Mouse (Mus musculus) E14TG2a.4 (cell line): Measurements from ENCODE around the gene Plcl2.

Experiments used
- H3K27me3 ChIP-seq: 2 replicates; pipeline ENCODE4 v1.6.1; 2014; ENCODE audit warnings: low read length, control low read depth; ENCODE audit not compliant: insufficient read depth
- H3K36me3 ChIP-seq: 2 replicates; pipeline ENCODE4 v1.6.1; 2014; ENCODE audit warnings: low read length, control low read depth; ENCODE audit not compliant: insufficient read depth
- H3K4me1 ChIP-seq: replicated peaks from 2 replicates; pipeline ENCODE4 v1.6.1; 2014; ENCODE audit warnings: low read depth, low read length, control low read depth
- H3K4me3 ChIP-seq: replicated peaks from 2 replicates; pipeline ENCODE4 v1.5.1; 2014; ENCODE audit warnings: mild to moderate bottlenecking, low read length
- H3K9me3 ChIP-seq: 2 replicates; pipeline ENCODE4 v1.6.1; 2014; ENCODE audit warnings: low read length, control low read depth
- CTCF ChIP-seq: conservative IDR thresholded peaks from 2 replicates; pipeline ENCODE4 v1.5.1; 2014; ENCODE audit warnings: low read length
- NANOG ChIP-seq: IDR thresholded peaks from 2 replicates; pipeline ENCODE4 v1.6.1; 2014; ENCODE audit warnings: borderline replicate concordance, low read length, mixed read lengths
- POU5F1 ChIP-seq: IDR thresholded peaks from 2 replicates; pipeline ENCODE4 v1.6.1; 2014; ENCODE audit warnings: low read length, borderline replicate concordance

The Plcl2 gene

DNA sequence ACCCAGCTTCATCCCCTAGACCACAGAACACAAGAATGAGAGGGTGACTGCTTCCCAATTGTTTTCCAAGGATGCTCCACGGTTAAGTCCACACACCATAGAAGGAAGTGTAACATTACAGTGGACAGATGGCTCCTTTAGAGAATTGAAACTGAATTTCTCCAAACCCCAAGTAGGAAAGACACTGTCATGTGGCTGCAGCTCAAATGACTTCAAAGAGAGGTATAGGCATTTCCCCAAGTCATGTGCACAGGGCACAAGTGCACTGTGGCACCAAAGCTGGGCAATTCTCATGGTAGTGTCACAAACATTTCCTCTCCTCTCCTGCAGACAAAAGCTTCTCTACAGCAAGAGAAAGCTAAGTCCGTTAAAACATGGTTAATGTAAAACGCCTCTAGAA lies 17.7 kb upstream of the Plcl2 start:
- no peaks in the 10 kb centered on the region for H3K27me3 ChIP-seq
- H3K4me1 ChIP-seq = no peaks in the 10 kb centered on the region
- no peak overlapping the region for H3K4me3 ChIP-seq
- H3K36me3 ChIP-seq = no peaks in the 10 kb centered on the region
- TF ChIP-seq NANOG (no peak), CTCF (no peak), POU5F1 (no peak)
- H3K9me3 ChIP-seq = no peaks in the 10 kb centered on the region

DNA sequence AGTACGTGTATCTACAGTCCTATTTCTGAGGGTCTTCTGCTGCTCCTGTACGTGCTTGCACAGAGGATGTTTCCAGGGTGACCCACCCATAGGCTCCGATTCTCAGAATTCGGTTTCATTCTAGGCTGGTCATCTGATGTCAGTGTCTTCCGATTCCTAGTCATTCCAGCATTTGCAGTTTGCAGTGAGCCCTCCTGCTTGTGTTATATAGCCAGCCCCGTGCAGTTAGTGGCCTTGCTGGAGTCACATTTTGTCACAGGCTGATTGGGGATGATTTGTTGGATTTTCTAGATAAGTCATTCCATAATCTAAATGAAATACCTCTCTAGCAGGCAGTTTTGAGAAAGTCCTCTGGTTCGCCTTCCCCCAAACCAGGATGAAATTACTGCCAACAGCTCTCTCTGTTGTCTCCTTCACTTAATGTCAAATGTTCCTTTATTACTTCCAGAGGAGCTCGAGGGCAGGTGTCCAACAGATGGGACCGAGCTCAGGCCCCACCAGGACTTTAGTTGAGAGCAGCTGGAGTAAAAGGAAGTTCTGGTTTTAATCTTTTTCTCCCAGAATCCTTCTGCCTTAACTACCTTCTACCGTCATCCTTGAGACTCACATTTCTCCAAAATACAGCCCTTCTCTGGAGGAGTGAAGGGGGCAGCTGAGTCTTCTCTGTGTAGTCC lies 13.8 kb upstream of the Plcl2 start:
- Histone ChIP-seq H3K36me3 (no peaks in the 10 kb centered on the region), H3K9me3 (no peaks in the 10 kb centered on the region), H3K27me3 (no peaks in the 10 kb centered on the region; the same call in 1 of the 2 replicates), H3K4me3 (no peak overlapping the region), H3K4me1 (no peaks in the 10 kb centered on the region)
- no peak for TF ChIP-seq NANOG
- TF ChIP-seq POU5F1 = no peak
- TF ChIP-seq CTCF = no peak

DNA sequence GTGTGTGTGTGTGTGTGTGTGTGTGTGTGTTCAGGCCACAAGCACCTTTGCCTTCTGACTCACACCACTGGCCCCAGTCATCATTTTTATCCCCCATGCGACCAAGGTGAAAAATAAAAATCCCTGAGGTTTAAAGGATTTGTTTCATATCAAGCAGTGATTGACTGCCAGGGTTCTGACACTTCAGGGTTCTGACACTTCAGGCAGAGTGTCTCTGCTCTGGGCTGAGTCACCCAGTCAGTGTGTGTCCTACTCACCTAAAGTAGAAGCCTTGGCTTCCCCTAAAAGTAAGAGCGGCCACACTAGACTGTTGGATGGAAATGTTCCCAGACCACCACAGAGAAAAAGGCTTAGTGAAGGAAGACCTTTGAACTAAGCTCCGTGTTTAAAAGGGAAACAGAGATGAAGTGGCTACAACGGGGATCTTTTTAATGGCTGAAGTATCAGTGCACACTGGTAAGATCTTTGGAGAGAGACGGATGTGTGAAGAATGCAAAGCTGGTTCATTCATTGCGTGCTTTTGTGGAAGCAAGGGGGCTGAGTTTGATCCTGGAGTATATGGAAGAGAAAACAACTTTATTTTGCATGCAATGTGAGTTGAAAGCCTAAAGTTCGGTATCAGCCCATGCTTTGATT lies 11.0 kb upstream of the Plcl2 start:
- Histone ChIP-seq H3K9me3 (no peaks in the 10 kb centered on the region), H3K36me3 (no peaks in the 10 kb centered on the region), H3K4me3 (no peak overlapping the region), H3K4me1 (no peaks in the 10 kb centered on the region), H3K27me3 (no peaks in the 10 kb centered on the region; the same call in 1 of the 2 replicates)
- TF ChIP-seq POU5F1 (no peak), CTCF (no peak), NANOG (no peak)

GRCm38 (mm10) chr17:50499091-50499790 lies 10.0 kb upstream of the Plcl2 start:
- no peak for TF ChIP-seq CTCF
- no peak for TF ChIP-seq POU5F1
- TF ChIP-seq NANOG = no peak
- Histone ChIP-seq H3K4me1 (no peaks in the 10 kb centered on the region), H3K27me3 (peaks cover 10% of the 10 kb centered on the region; the same call in 1 of the 2 replicates), H3K9me3 (no peaks in the 10 kb centered on the region), H3K36me3 (no peaks in the 10 kb centered on the region), H3K4me3 (no peak overlapping the region)

GRCm38 (mm10) chr17:50500806-50501205 lies 8.4 kb upstream of the Plcl2 start:
- peaks cover 14% of the 10 kb centered on the region for H3K27me3 ChIP-seq
- no peaks in the 10 kb centered on the region for H3K4me1 ChIP-seq
- H3K4me3 ChIP-seq = no peak overlapping the region
- no peak for TF ChIP-seq CTCF
- TF ChIP-seq NANOG = no peak
- TF ChIP-seq POU5F1 = no peak
- H3K9me3 ChIP-seq = no peaks in the 10 kb centered on the region
- no peaks in the 10 kb centered on the region for H3K36me3 ChIP-seq

- Histone ChIP-seq H3K4me3 (no peak overlapping the region), H3K4me1 (peaks cover 2% of the 10 kb centered on the region; the same call in 1 of the 2 replicates), H3K27me3 (peaks cover 27% of the 10 kb centered on the region), H3K36me3 (no peaks in the 10 kb centered on the region), H3K9me3 (no peaks in the 10 kb centered on the region)
- no peak for TF ChIP-seq NANOG
- TF ChIP-seq POU5F1 = no peak
- TF ChIP-seq CTCF = no peak
Observed at GRCm38 (mm10) chr17:50503075-50503474, 6.1 kb upstream of the Plcl2 start.

- TF ChIP-seq CTCF = no peak
- no peak for TF ChIP-seq POU5F1
- no peak for TF ChIP-seq NANOG
- Histone ChIP-seq H3K36me3 (no peaks in the 10 kb centered on the region), H3K9me3 (no peaks in the 10 kb centered on the region), H3K27me3 (peaks cover 34% of the 10 kb centered on the region), H3K4me1 (peaks cover 7% of the 10 kb centered on the region; the same call in 1 of the 2 replicates), H3K4me3 (no peak overlapping the region)
Observed at GRCm38 (mm10) chr17:50504070-50504846, 4.9 kb upstream of the Plcl2 start.
